Mouse (Mus musculus): Measurements from ENCODE around the gene Tbx6. TPM values are rescaled to one million over a fixed set of nuclear protein-coding genes. Genes with fewer than 3 reads are reported as not detected.

The Tbx6 gene
- polyA plus RNA-seq, 2 experiments = 0.41 to 2.0 TPM

DNA sequence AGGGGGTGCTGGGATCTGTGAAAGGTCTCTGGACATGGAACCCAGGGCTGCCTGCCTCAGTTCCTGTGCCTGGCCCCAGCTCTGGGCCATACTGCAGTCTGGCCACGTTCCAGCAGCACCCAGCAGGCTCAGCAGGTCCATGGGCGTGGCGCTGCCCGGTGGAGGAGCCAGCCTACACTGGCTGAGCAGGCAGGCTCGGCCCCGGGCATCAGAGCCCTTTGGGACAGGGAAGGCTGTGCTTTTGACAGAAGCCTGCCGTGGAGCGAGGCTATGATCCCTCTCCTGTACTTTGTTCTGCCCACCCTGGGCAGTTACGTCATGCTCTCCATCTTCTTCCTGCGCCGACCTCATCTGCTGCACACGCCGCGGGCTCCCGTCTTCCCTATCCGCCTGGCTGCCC is 15.1 kb upstream of the Tbx6 start, which contains the start of gene Gdpd3:
TSS of gene Gdpd3 (plus strand) at position 134 of the 400 bp plus-strand sequence.
- DNase-seq (ENCODE audit: low spot score) (no peak), ATAC-seq (ENCODE audit: low FRiP score, low read depth) (no peak)
- 91% methylated on average over 13 of the region's 16 CpGs for WGBS
- Histone ChIP-seq H3K9ac (ENCODE audit: low read depth, low read length, severe bottlenecking) (no peak within 1 kb of the TSS), H3K4me1 (ENCODE audit: control insufficient read depth, insufficient read depth, low read length) (0 out of 2 replicates have a peak, but pooled peaks cover 7% of the 10 kb centered on the region), H3K4me2 (replicated peaks; ENCODE audit: low read depth, low read length, severe bottlenecking) (no peak within 1 kb of the TSS), H3K9me3 (ENCODE audit: control insufficient read depth, low read length) (no peaks in the 10 kb centered on the region), H3K36me3 (ENCODE audit: control insufficient read depth, insufficient read depth, low read length) (peaks cover 79% of the 10 kb centered on the region), H3K27ac (replicated peaks; ENCODE audit: low read depth, low read length) (no peak within 1 kb of the TSS), H3K4me3 (replicated peaks; ENCODE audit: low read length) (no peak within 1 kb of the TSS), H3K27me3 (ENCODE audit: control insufficient read depth, insufficient read depth, low read length) (no peaks in the 10 kb centered on the region)
- TF ChIP-seq POLR2A (IDR thresholded peaks at IDR 0.05; ENCODE audit: borderline replicate concordance, extremely low read depth, insufficient read depth, insufficient read length) = no peak

DNA sequence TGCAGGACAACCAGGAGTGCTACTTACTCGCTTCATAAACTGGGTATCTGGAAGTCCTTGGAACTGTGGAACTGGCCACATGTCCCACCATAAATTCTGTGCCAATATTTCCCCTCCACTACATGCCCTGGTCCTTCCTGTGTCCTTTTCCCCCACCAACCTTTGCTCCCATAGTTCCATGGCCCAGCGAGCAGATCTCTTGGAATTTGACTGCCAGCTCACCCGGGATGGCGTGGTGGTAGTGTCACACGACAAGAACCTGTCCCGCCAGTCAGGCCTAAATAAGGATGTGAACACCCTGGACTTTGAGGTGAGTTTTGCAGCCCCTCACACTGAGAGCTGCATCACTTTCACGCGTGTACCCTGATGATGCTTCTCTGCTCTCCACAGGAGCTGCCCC is 14.3 kb upstream of the Tbx6 start:
- Histone ChIP-seq H3K9ac (ENCODE audit: low read depth, low read length, severe bottlenecking) (no peak overlapping the region), H3K27ac (replicated peaks; ENCODE audit: low read depth, low read length) (no peak overlapping the region), H3K4me2 (replicated peaks; ENCODE audit: low read depth, low read length, severe bottlenecking) (no peak overlapping the region), H3K4me1 (ENCODE audit: control insufficient read depth, insufficient read depth, low read length) (no peaks in the 10 kb centered on the region), H3K27me3 (ENCODE audit: control insufficient read depth, insufficient read depth, low read length) (no peaks in the 10 kb centered on the region), H3K9me3 (ENCODE audit: control insufficient read depth, low read length) (no peaks in the 10 kb centered on the region), H3K36me3 (ENCODE audit: control insufficient read depth, insufficient read depth, low read length) (peaks cover 73% of the 10 kb centered on the region), H3K4me3 (replicated peaks; ENCODE audit: low read length) (no peak overlapping the region)
- TF ChIP-seq POLR2A (IDR thresholded peaks at IDR 0.05; ENCODE audit: borderline replicate concordance, extremely low read depth, insufficient read depth, insufficient read length) = no peak
- no peak for ATAC-seq (ENCODE audit: low FRiP score, low read depth)
- DNase-seq (ENCODE audit: low spot score) = no peak
- 92% methylated on average over 8 of the region's 8 CpGs for WGBS

DNA sequence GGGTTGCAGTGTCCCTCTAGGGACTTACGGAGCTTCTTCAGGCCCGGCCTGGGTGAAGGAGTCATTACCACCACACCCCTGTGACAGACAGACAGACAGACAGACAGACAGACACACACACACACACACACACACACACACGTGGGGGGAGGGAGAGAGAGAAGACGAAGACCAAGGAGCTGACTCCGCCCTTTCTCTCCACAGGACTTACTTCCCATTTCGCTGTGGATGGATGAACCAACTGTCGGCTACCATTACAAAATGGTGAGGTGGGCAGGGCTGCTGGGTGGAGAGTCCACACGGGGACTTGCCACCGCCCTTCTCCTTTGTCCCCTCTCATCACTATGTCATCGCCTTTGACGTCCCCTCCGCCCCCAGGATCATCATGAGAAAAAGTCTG is 10.5 kb upstream of the Tbx6 start:
- TF ChIP-seq POLR2A (IDR thresholded peaks at IDR 0.05; ENCODE audit: borderline replicate concordance, extremely low read depth, insufficient read depth, insufficient read length) = no peak
- Histone ChIP-seq H3K4me1 (ENCODE audit: control insufficient read depth, insufficient read depth, low read length) (peaks cover 4% of the 10 kb centered on the region), H3K4me3 (replicated peaks; ENCODE audit: low read length) (no peak overlapping the region), H3K27ac (replicated peaks; ENCODE audit: low read depth, low read length) (no peak overlapping the region), H3K4me2 (replicated peaks; ENCODE audit: low read depth, low read length, severe bottlenecking) (no peak overlapping the region), H3K9ac (ENCODE audit: low read depth, low read length, severe bottlenecking) (no peak overlapping the region), H3K36me3 (ENCODE audit: control insufficient read depth, insufficient read depth, low read length) (peaks cover 45% of the 10 kb centered on the region), H3K9me3 (ENCODE audit: control insufficient read depth, low read length) (no peaks in the 10 kb centered on the region), H3K27me3 (ENCODE audit: control insufficient read depth, insufficient read depth, low read length) (no peaks in the 10 kb centered on the region)
- ATAC-seq (ENCODE audit: low FRiP score, low read depth) (no peak), DNase-seq (ENCODE audit: low spot score) (no peak)
- 83% methylated on average over 12 of the region's 12 CpGs for WGBS

DNA sequence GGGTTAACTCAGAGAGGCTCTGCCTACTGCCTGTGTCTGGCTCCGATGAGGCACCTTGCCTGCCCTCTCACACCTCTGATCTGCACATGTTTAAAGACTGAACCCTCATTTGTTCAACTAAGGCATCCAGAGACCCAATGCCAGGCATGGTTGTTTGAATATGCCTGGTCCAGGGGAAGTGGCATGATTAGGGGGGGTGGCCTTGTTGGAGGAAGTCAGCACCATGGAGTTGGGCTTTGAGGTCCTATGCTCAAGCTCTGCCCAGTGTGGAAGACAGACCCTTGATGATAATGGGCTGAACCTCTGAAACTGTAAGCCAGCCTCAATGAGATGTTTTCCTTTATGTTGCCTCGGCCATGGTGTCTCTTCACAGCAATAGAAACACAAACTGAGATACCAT is 7.9 kb upstream of the Tbx6 start:
- WGBS = 75% methylated on average over 2 of the region's 2 CpGs
- Histone ChIP-seq H3K4me1 (ENCODE audit: control insufficient read depth, insufficient read depth, low read length) (peaks cover 20% of the 10 kb centered on the region), H3K9ac (ENCODE audit: low read depth, low read length, severe bottlenecking) (no peak overlapping the region), H3K9me3 (ENCODE audit: control insufficient read depth, low read length) (no peaks in the 10 kb centered on the region), H3K27me3 (ENCODE audit: control insufficient read depth, insufficient read depth, low read length) (no peaks in the 10 kb centered on the region), H3K4me3 (replicated peaks; ENCODE audit: low read length) (no peak overlapping the region), H3K4me2 (replicated peaks; ENCODE audit: low read depth, low read length, severe bottlenecking) (no peak overlapping the region), H3K36me3 (ENCODE audit: control insufficient read depth, insufficient read depth, low read length) (peaks cover 21% of the 10 kb centered on the region), H3K27ac (replicated peaks; ENCODE audit: low read depth, low read length) (no peak overlapping the region)
- TF ChIP-seq POLR2A (IDR thresholded peaks at IDR 0.05; ENCODE audit: borderline replicate concordance, extremely low read depth, insufficient read depth, insufficient read length) = no peak
- no peak for DNase-seq (ENCODE audit: low spot score)
- ATAC-seq (ENCODE audit: low FRiP score, low read depth) = no peak

DNA sequence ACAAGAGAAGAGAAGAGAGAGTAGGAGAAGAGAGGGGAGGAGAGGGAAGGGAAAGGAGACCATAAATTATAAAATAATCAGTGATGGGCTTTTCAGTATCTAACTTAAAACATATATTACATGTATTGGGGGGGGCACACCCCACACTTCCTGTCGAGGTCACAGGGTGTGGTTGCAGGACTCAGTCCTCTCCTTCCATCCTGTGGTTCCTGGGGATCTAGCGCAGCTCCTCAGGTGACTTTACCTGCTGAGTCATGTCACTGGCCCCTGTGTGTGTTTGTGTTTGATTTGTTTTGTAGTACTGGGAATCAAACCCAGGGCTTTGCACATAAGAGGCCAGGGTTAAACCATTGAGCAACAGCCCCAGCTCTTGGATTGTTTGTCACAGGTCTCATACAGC is 6.8 kb upstream of the Tbx6 start:
- DNase-seq (ENCODE audit: low spot score) (no peak), ATAC-seq (ENCODE audit: low FRiP score, low read depth) (no peak)
- H3K9me3 ChIP-seq (ENCODE audit: control insufficient read depth, low read length) = no peaks in the 10 kb centered on the region
- H3K4me2 ChIP-seq (replicated peaks; ENCODE audit: low read depth, low read length, severe bottlenecking) = no peak overlapping the region
- H3K4me1 ChIP-seq (ENCODE audit: control insufficient read depth, insufficient read depth, low read length) = peaks cover 20% of the 10 kb centered on the region
- no peaks in the 10 kb centered on the region for H3K27me3 ChIP-seq (ENCODE audit: control insufficient read depth, insufficient read depth, low read length)
- TF ChIP-seq POLR2A (IDR thresholded peaks at IDR 0.05; ENCODE audit: borderline replicate concordance, extremely low read depth, insufficient read depth, insufficient read length) = no peak
- H3K9ac ChIP-seq (ENCODE audit: low read depth, low read length, severe bottlenecking) = no peak overlapping the region
- H3K36me3 ChIP-seq (ENCODE audit: control insufficient read depth, insufficient read depth, low read length) = peaks cover 18% of the 10 kb centered on the region
- no peak overlapping the region for H3K4me3 ChIP-seq (replicated peaks; ENCODE audit: low read length)
- 60% methylated on average over 2 of the region's 2 CpGs for WGBS
- no peak overlapping the region for H3K27ac ChIP-seq (replicated peaks; ENCODE audit: low read depth, low read length)
